Mouse (Mus musculus) embryonic facial prominence, embryonic 15.5 days (tissue): ENCODE data around the gene Mboat2. TPM values are rescaled to one million over a fixed set of nuclear protein-coding genes. Genes with fewer than 3 reads are reported as not detected.
A peak's percentile ranks its signal among the peaks of the same experiment; 100 is the strongest.

Source experiments
- ATAC-seq: fragments of 200-750 bp; cut with Nextera tagmentation; 2 replicates; pipeline ENCODE4 v1.8.0; 2017; ENCODE audit warnings: low read depth, moderate TSS enrichment; ENCODE audit not compliant: insufficient number of reproducible peaks, low FRiP score, low TSS enrichment
- H3K27ac ChIP-seq: fragments of 300-500 bp; sonication (generic); replicated peaks from 2 replicates; pipeline ENCODE4 v1.5.1; 2015; ENCODE audit warnings: mild to moderate bottlenecking, inconsistent platforms
- H3K27me3 ChIP-seq: fragments of 300-500 bp; sonication (generic); 2 replicates; pipeline ENCODE4 v1.6.1; 2015; ENCODE audit warnings: inconsistent platforms
- H3K36me3 ChIP-seq: fragments of 300-500 bp; sonication (generic); 2 replicates; pipeline ENCODE4 v1.6.1; 2015; ENCODE audit warnings: mild to moderate bottlenecking, inconsistent platforms
- H3K4me1 ChIP-seq: fragments of 300-500 bp; sonication (generic); 2 replicates; pipeline ENCODE4 v1.6.1; 2015; ENCODE audit warnings: inconsistent platforms
- H3K4me2 ChIP-seq: fragments of 300-500 bp; sonication (generic); replicated peaks from 2 replicates; pipeline ENCODE4 v1.6.1; 2015; ENCODE audit warnings: mild to moderate bottlenecking, inconsistent platforms
- H3K4me3 ChIP-seq: fragments of 300-500 bp; sonication (generic); replicated peaks from 2 replicates; pipeline ENCODE4 v1.5.1; 2015; ENCODE audit warnings: mild to moderate bottlenecking, inconsistent platforms
- H3K9ac ChIP-seq: fragments of 300-500 bp; sonication (generic); 2 replicates; pipeline ENCODE4 v1.6.1; 2015; ENCODE audit warnings: inconsistent platforms
- H3K9me3 ChIP-seq: fragments of 300-500 bp; sonication (generic); replicated peaks from 2 replicates; pipeline ENCODE4 v1.6.1; 2016; ENCODE audit warnings: inconsistent platforms
- WGBS: fragments of 180-500 bp; shearing (Covaris S2); methylation state at CpG from one replicate; pipeline ENCODE4 v1.1.7; 2015; 5-methylcytosine and 5-hydroxymethylcytosine counted together
- polyA plus RNA-seq: library from polyadenylated mRNA; unstranded; fragments of >200 nt; fragmentation: Nextera tagmentation; extraction: Ambion mirVana; gene quantifications from 2 replicates; pipeline ENCODE4 v1.2.1, GENCODE M21; 2015

The Mboat2 gene
- polyA plus RNA-seq, 1 experiment from 2014 or later = 69.0 TPM

- H3K4me1 ChIP-seq = peaks cover 8% of the 10 kb centered on the region; the same call in 1 of the 2 replicates
- no peak overlapping the region for H3K4me2 ChIP-seq
- H3K27me3 ChIP-seq = no peaks in the 10 kb centered on the region
- H3K9me3 ChIP-seq = no peaks in the 10 kb centered on the region
- WGBS = 60% methylated on average over 3 of the region's 3 CpGs
- no peak for ATAC-seq
- no peak overlapping the region for H3K9ac ChIP-seq
- H3K36me3 ChIP-seq = peaks cover 31% of the 10 kb centered on the region
- no peak overlapping the region for H3K27ac ChIP-seq
- H3K4me3 ChIP-seq = no peak overlapping the region
Measured at GRCm38 (mm10) chr12:24948344-24948743, 117.7 kb downstream of the Mboat2 start.

DNA sequence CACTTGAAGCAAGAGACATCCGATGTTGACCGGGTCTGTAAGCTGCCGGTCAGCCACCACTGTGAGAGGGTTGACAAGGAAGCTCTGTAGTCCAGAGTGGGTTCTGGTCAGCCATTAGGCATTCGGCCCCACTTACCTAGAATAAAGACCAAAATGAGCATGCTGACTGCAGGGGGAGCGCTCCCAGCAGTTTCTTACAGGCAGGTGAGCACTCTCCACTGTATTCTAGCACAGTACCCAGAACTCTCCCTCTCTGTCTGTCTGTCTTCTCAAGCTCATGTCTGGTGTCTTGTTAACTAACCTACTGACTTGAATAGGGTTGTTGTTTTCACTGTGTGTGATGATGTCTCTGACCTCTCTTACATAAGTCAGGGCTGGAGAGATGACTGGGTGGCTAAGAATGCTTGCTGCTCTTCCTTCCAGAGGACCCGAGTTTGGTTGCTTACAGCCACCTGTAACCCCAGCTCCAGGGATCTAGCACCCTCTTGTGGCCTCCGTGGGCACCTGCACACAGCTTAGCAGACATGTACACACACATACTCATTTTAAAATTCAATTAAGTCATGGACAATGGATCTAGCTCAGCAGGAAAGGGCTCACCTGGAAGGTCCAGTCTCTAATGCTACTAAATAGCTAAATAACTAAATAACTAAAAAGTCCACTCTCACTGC is 119.8 kb downstream of the Mboat2 start:
- no peaks in the 10 kb centered on the region for H3K27me3 ChIP-seq
- no peak overlapping the region for H3K4me3 ChIP-seq
- peaks cover 8% of the 10 kb centered on the region; the same call in 1 of the 2 replicates for H3K4me1 ChIP-seq
- peaks cover 45% of the 10 kb centered on the region for H3K36me3 ChIP-seq
- no peak overlapping the region for H3K4me2 ChIP-seq
- no peak overlapping the region for H3K9ac ChIP-seq
- ATAC-seq = no peak
- H3K9me3 ChIP-seq = no peaks in the 10 kb centered on the region
- WGBS = 87% methylated on average over 7 of the region's 7 CpGs
- no peak overlapping the region for H3K27ac ChIP-seq

DNA sequence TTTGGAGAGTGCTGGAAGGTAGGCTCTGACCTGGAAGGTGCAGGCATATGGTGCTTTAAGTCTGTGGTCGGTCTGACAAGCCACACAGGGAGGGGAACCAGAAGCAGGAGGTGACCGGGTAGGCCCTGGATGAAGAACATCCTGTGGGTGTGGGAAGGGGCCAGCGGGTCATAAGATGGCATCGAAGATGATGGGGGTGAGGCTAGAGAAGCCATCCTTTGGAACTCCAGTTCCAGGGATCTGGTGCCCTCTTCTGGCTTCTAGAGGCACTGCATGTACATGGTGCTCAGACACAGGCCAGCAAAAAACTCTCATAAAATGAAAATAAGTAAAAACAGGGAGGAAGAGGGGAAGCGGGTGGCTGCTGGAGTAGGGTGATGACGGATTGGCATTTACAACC is 121.5 kb downstream of the Mboat2 start:
- Histone ChIP-seq H3K36me3 (peaks cover 46% of the 10 kb centered on the region), H3K9me3 (no peaks in the 10 kb centered on the region), H3K27ac (no peak overlapping the region), H3K27me3 (no peaks in the 10 kb centered on the region), H3K4me2 (no peak overlapping the region), H3K9ac (no peak overlapping the region), H3K4me1 (peaks cover 8% of the 10 kb centered on the region; the same call in 1 of the 2 replicates), H3K4me3 (no peak overlapping the region)
- ATAC-seq = peak; percentile 40; the same call in 1 of the 2 replicates
- 54% methylated on average over 6 of the region's 6 CpGs for WGBS

- peaks cover 8% of the 10 kb centered on the region; the same call in 1 of the 2 replicates for H3K4me1 ChIP-seq
- H3K36me3 ChIP-seq = peaks cover 54% of the 10 kb centered on the region
- no peak overlapping the region for H3K27ac ChIP-seq
- H3K9ac ChIP-seq = no peak overlapping the region
- 82% methylated on average over 9 of the region's 9 CpGs for WGBS
- H3K27me3 ChIP-seq = no peaks in the 10 kb centered on the region
- no peak overlapping the region for H3K4me2 ChIP-seq
- H3K4me3 ChIP-seq = no peak overlapping the region
- no peaks in the 10 kb centered on the region for H3K9me3 ChIP-seq
- ATAC-seq = no peak
Measured at GRCm38 (mm10) chr12:24955137-24955536, 124.5 kb downstream of the Mboat2 start.

GRCm38 (mm10) chr12:24958526-24958925 is 127.8 kb downstream of the Mboat2 start:
- Histone ChIP-seq H3K4me1 (no peaks in the 10 kb centered on the region), H3K27ac (no peak overlapping the region), H3K27me3 (no peaks in the 10 kb centered on the region), H3K9ac (no peak overlapping the region), H3K4me2 (no peak overlapping the region), H3K4me3 (no peak overlapping the region), H3K36me3 (peaks cover 35% of the 10 kb centered on the region), H3K9me3 (no peaks in the 10 kb centered on the region)
- WGBS = 89% methylated on average over 3 of the region's 3 CpGs
- no peak for ATAC-seq

DNA sequence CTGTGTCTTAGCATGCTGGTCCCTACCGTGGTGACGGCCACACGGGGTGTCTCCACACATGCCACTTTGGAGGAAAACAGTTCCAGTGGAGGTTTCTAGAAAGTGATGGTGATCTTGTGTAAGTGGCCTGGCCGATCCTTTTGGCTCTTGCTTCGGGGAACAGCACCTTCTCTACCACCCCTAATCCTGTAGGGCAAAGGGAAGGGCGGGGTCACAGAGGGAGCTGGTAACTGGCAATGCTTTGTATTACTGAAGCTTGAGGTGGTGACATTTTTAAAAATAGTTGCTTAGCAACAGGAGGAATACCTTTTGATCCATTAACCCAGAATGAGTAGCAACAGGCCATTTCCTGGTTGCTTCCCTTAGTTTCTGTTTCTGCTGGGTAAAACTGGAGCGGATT is 131.1 kb downstream of the Mboat2 start:
- no peaks in the 10 kb centered on the region for H3K27me3 ChIP-seq
- H3K4me1 ChIP-seq = no peaks in the 10 kb centered on the region
- ATAC-seq = no peak
- H3K4me3 ChIP-seq = no peak overlapping the region
- peaks cover 14% of the 10 kb centered on the region; the same call in 1 of the 2 replicates for H3K36me3 ChIP-seq
- no peaks in the 10 kb centered on the region for H3K9me3 ChIP-seq
- H3K27ac ChIP-seq = no peak overlapping the region
- 87% methylated on average over 7 of the region's 7 CpGs for WGBS
- no peak overlapping the region for H3K9ac ChIP-seq
- no peak overlapping the region for H3K4me2 ChIP-seq

DNA sequence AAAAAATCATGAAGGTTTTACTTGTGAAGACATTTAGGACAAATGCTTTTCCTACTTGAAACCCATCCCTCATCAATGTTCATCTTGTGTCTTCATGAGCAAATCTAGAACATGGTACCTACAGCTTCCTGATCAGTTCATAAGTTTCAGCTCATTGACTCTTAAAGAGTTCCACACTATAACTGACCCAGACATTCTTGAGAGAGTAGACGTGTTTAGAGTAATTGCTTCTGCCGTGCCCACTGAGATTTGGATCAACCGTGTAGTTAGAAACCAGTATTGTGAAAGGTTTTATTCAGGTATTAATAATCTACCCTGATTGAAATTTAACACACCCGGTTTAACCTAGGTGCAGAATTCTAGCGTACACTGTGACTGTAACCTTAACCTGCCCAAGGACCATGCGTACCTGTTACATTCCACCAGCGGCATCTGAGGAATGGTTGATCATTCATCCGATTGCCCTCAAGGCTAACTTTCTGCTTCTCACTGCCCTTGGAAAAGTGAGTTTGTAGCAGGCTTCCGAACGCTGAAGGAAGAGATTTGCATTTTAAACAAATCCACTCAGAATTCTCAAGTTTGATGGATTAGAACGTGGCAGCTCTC is 131.8 kb downstream of the Mboat2 start:
- no peaks in the 10 kb centered on the region for H3K4me1 ChIP-seq
- no peak overlapping the region for H3K27ac ChIP-seq
- H3K9ac ChIP-seq = no peak overlapping the region
- no peaks in the 10 kb centered on the region for H3K27me3 ChIP-seq
- no peak overlapping the region for H3K4me3 ChIP-seq
- H3K9me3 ChIP-seq = no peaks in the 10 kb centered on the region
- no peak for ATAC-seq
- H3K4me2 ChIP-seq = no peak overlapping the region
- peaks cover 11% of the 10 kb centered on the region; the same call in 1 of the 2 replicates for H3K36me3 ChIP-seq
- WGBS = 65% methylated on average over 11 of the region's 11 CpGs

GRCm38 (mm10) chr12:24963393-24964022 is 132.8 kb downstream of the Mboat2 start:
- Histone ChIP-seq H3K27ac (peak overlapping the region; percentile 59), H3K4me2 (no peak overlapping the region; the same call in 1 of the 2 replicates), H3K4me3 (no peak overlapping the region), H3K9ac (no peak overlapping the region), H3K9me3 (no peaks in the 10 kb centered on the region), H3K27me3 (no peaks in the 10 kb centered on the region), H3K4me1 (no peaks in the 10 kb centered on the region), H3K36me3 (peaks cover 11% of the 10 kb centered on the region; the same call in 1 of the 2 replicates)
- ATAC-seq = no peak
- 46% methylated on average over 13 of the region's 13 CpGs for WGBS

- no peaks in the 10 kb centered on the region for H3K27me3 ChIP-seq
- WGBS = 88% methylated on average over 6 of the region's 6 CpGs
- no peak for ATAC-seq
- no peak overlapping the region for H3K27ac ChIP-seq
- no peaks in the 10 kb centered on the region for H3K36me3 ChIP-seq
- no peaks in the 10 kb centered on the region for H3K9me3 ChIP-seq
- no peak overlapping the region for H3K4me2 ChIP-seq
- H3K9ac ChIP-seq = no peak overlapping the region
- no peaks in the 10 kb centered on the region for H3K4me1 ChIP-seq
- H3K4me3 ChIP-seq = no peak overlapping the region
Measured at GRCm38 (mm10) chr12:24965406-24965805, 134.7 kb downstream of the Mboat2 start.

DNA sequence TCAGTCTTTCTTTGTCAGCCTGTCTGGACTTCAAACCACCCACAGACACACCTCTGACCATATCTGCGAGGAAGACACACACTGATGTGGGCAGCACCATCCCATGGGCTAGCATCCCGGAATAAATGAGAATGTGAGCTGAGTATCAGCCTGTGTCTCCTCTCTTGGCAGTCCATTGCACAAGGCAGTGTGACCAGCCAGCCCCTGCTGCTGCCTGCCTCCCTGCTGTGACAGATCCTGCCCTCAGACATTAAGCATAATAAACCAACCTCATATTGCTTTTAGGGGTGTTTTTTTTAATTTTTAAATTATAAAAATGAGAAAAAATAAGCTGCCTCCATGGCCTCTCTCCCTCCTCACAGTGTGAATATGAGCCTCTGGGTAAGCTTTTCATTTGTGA is 135.4 kb downstream of the Mboat2 start:
- no peak for ATAC-seq
- no peaks in the 10 kb centered on the region for H3K4me1 ChIP-seq
- no peaks in the 10 kb centered on the region for H3K27me3 ChIP-seq
- 89% methylated on average over 2 of the region's 2 CpGs for WGBS
- H3K36me3 ChIP-seq = no peaks in the 10 kb centered on the region
- no peak overlapping the region for H3K4me3 ChIP-seq
- no peak overlapping the region for H3K4me2 ChIP-seq
- no peak overlapping the region for H3K9ac ChIP-seq
- H3K9me3 ChIP-seq = no peaks in the 10 kb centered on the region
- no peak overlapping the region for H3K27ac ChIP-seq

- Histone ChIP-seq H3K9me3 (no peaks in the 10 kb centered on the region), H3K4me2 (no peak overlapping the region), H3K36me3 (no peaks in the 10 kb centered on the region), H3K27ac (no peak overlapping the region), H3K9ac (no peak overlapping the region), H3K4me1 (peaks cover 14% of the 10 kb centered on the region), H3K4me3 (no peak overlapping the region), H3K27me3 (no peaks in the 10 kb centered on the region)
- ATAC-seq = no peak
- 89% methylated on average over 5 of the region's 5 CpGs for WGBS
Measured at GRCm38 (mm10) chr12:24971490-24972200, 141.0 kb downstream of the Mboat2 start.
